Mouse (Mus musculus): Measurements from ENCODE around the gene Mroh3. TPM values are rescaled to one million over a fixed set of nuclear protein-coding genes. Genes with fewer than 3 reads are reported as not detected.

Mroh3 gene
- total and polyA plus RNA-seq, 3 experiments: not detected

- DNase-seq (ENCODE audit: low read depth, low spot score): no peak
- no peaks in the 10 kb centered on the region for H3K9me3 ChIP-seq (replicated peaks; ENCODE audit: insufficient read depth, low read length)
- H3K27ac ChIP-seq (ENCODE audit: control insufficient read depth, low read depth, low read length): no peak overlapping the region
- TF ChIP-seq MEF2A (IDR thresholded peaks at IDR 0.05; ENCODE audit: extremely low read depth, insufficient replicate concordance, low read depth, low read length, poor library complexity, severe bottlenecking): no peak
- no peak for TF ChIP-seq HCFC1 (IDR thresholded peaks at IDR 0.05; ENCODE audit: low read depth, low read length)
- no peak for TF ChIP-seq SIN3A (IDR thresholded peaks at IDR 0.05; ENCODE audit: low read length)
- TF ChIP-seq ZMIZ1 (IDR thresholded peaks at IDR 0.05; ENCODE audit: low read depth, low read length): no peak
- no peak for TF ChIP-seq CHD2 (IDR thresholded peaks at IDR 0.05; ENCODE audit: low read length)
- no peak for TF ChIP-seq KAT2A (conservative IDR thresholded peaks at IDR 0.05; ENCODE audit: low read depth, low read length)
- TF ChIP-seq POLR2A (IDR thresholded peaks at IDR 0.05; ENCODE audit: control insufficient read depth in 1 of 2, insufficient read depth in 1 of 2, low read depth in 1 of 2, low read length in 2 of 2, poor library complexity in 1 of 2): no peak
- no peak for TF ChIP-seq RCOR1 (IDR thresholded peaks at IDR 0.05; ENCODE audit: low read depth, low read length)
- no peak for TF ChIP-seq USF2 (IDR thresholded peaks at IDR 0.05; ENCODE audit: borderline replicate concordance in 1 of 2, insufficient read depth in 1 of 2, low read depth in 1 of 2, low read length in 2 of 2)
- no peak for TF ChIP-seq CHD1 (IDR thresholded peaks at IDR 0.05; ENCODE audit: low read depth, low read length)
- TF ChIP-seq SMC3 (IDR thresholded peaks at IDR 0.05; ENCODE audit: low read depth, low read length): no peak
- H3K79me2 ChIP-seq (ENCODE audit: control insufficient read depth, insufficient read depth, low read length, poor library complexity): no peaks in the 10 kb centered on the region
- no peak overlapping the region for H3K4me3 ChIP-seq (ENCODE audit: control insufficient read depth in 1 of 2, insufficient read depth in 1 of 2, low read depth in 2 of 2, low read length in 2 of 2)
- no peak overlapping the region for H3K9ac ChIP-seq (ENCODE audit: control insufficient read depth, low read depth, low read length, poor library complexity, severe bottlenecking)
- H3K27me3 ChIP-seq (ENCODE audit: control insufficient read depth in 1 of 2, insufficient read depth in 2 of 2, low read length in 2 of 2): no peaks in the 10 kb centered on the region
- peaks cover 0 to 3% of the 10 kb centered on the region in 2 experiments; a peak in 1 of 4 replicates for H3K4me1 ChIP-seq (ENCODE audit: control insufficient read depth in 1 of 2, insufficient read depth in 2 of 2, low read length in 2 of 2)
- no peaks in the 10 kb centered on the region for H3K36me3 ChIP-seq (ENCODE audit: control insufficient read depth in 1 of 2, insufficient read depth in 2 of 2, low read length in 2 of 2)
These were observed 14.0 kb upstream of the Mroh3 start for GRCm38 (mm10) chr1:136226626-136227025.

- H3K4me3 ChIP-seq (ENCODE audit: control insufficient read depth in 1 of 2, insufficient read depth in 1 of 2, low read depth in 2 of 2, low read length in 2 of 2): no peak overlapping the region
- peaks cover 0 to 3% of the 10 kb centered on the region in 2 experiments; a peak in 1 of 4 replicates for H3K4me1 ChIP-seq (ENCODE audit: control insufficient read depth in 1 of 2, insufficient read depth in 2 of 2, low read length in 2 of 2)
- no peaks in the 10 kb centered on the region for H3K36me3 ChIP-seq (ENCODE audit: control insufficient read depth in 1 of 2, insufficient read depth in 2 of 2, low read length in 2 of 2)
- TF ChIP-seq TCF12 (IDR thresholded peaks at IDR 0.05; ENCODE audit: low read depth, low read length): no peak
- TF ChIP-seq ZNF384 (IDR thresholded peaks at IDR 0.05; ENCODE audit: low read depth, low read length): no peak
- no peak for TF ChIP-seq POLR2AphosphoS2 (IDR thresholded peaks at IDR 0.05; ENCODE audit: low read length)
- TF ChIP-seq TBP (IDR thresholded peaks at IDR 0.05; ENCODE audit: low read depth, low read length): no peak
- no peak for TF ChIP-seq NRF1 (IDR thresholded peaks at IDR 0.05; ENCODE audit: insufficient read depth, low read depth, low read length, poor library complexity, severe bottlenecking)
- no peak for TF ChIP-seq GABPA (IDR thresholded peaks at IDR 0.05; ENCODE audit: low read depth, low read length)
- no peak overlapping the region for H3K9ac ChIP-seq (ENCODE audit: control insufficient read depth, low read depth, low read length, poor library complexity, severe bottlenecking)
- no peak for DNase-seq (ENCODE audit: low read depth, low spot score)
- H3K27me3 ChIP-seq (ENCODE audit: control insufficient read depth in 1 of 2, insufficient read depth in 2 of 2, low read length in 2 of 2): no peaks in the 10 kb centered on the region
- no peaks in the 10 kb centered on the region for H3K9me3 ChIP-seq (replicated peaks; ENCODE audit: insufficient read depth, low read length)
- H3K79me2 ChIP-seq (ENCODE audit: control insufficient read depth, insufficient read depth, low read length, poor library complexity): no peaks in the 10 kb centered on the region
- H3K27ac ChIP-seq (ENCODE audit: control insufficient read depth, low read depth, low read length): no peak overlapping the region
These were observed 13.2 kb upstream of the Mroh3 start for GRCm38 (mm10) chr1:136225846-136226245.
